Mouse (Mus musculus) left cerebral cortex, adult 2 months (tissue): ENCODE measurements at regions not wholly inside any gene's neighbourhood (a gene's known extent, or its start where the extent isn't known, plus 50 kb on each side); places are given as distances from the start of the nearest gene placed in this dataset.

Experiments
- DNase-seq, 2 experiments: peaks; one replicate each; pipeline ENCODE4 v3.0.0; 2021 to 2022; ENCODE audit warnings: low spot score in 2 of 2, mixed read lengths in 1 of 2; ENCODE audit errors: extremely low spot score in 1 of 2
- H3K27ac ChIP-seq: fragments of 200-600 bp; 2 replicates; pipeline ENCODE4 v1.8.1; 2022
- H3K4me3 ChIP-seq: fragments of 200-600 bp; 2 replicates; pipeline ENCODE4 v1.8.1; 2022
- CTCF ChIP-seq: fragments of 200-600 bp; IDR thresholded peaks from 2 replicates; pipeline ENCODE4 v1.8.1; 2022; ENCODE audit warnings: antibody characterized with exemption, mild to moderate bottlenecking, moderate library complexity
- intact Hi-C: fragments of 180-260 bp; cut with DNase I; formaldehyde crosslinking; loops from one replicate; pipeline ENCODE4 v1.15.1; 2025

GRCm38 (mm10) chr8:103400143-103400542 lies 614.7 kb upstream of the Cdh11 start:
- intact Hi-C loops = no loop called here
- no peak for TF ChIP-seq CTCF
- Histone ChIP-seq H3K4me3 (no peak overlapping the region), H3K27ac (no peak overlapping the region)
- DNase-seq = no peak

GRCm38 (mm10) chr8:103402731-103403130 lies 617.3 kb upstream of the Cdh11 start:
- H3K4me3 ChIP-seq = no peak overlapping the region
- TF ChIP-seq CTCF = no peak
- no peak for DNase-seq
- intact Hi-C loops = no loop called here
- H3K27ac ChIP-seq = no peak overlapping the region

GRCm38 (mm10) chr8:103403826-103404225 lies 618.4 kb upstream of the Cdh11 start:
- Histone ChIP-seq H3K27ac (no peak overlapping the region), H3K4me3 (no peak overlapping the region)
- intact Hi-C loops = no loop called here
- no peak for DNase-seq
- TF ChIP-seq CTCF = no peak; the same call in none of the 2 replicates

- H3K27ac ChIP-seq = no peak overlapping the region
- TF ChIP-seq CTCF = no peak
- H3K4me3 ChIP-seq = no peak overlapping the region
- no peak for DNase-seq
- intact Hi-C loops = no loop called here
Observed at GRCm38 (mm10) chr8:103405787-103406186, 620.3 kb upstream of the Cdh11 start.

GRCm38 (mm10) chr8:103406921-103407320 lies 621.5 kb upstream of the Cdh11 start:
- DNase-seq = no peak
- no peak for TF ChIP-seq CTCF
- Histone ChIP-seq H3K27ac (no peak overlapping the region), H3K4me3 (no peak overlapping the region)
- intact Hi-C loops = no loop called here

- no peak for TF ChIP-seq CTCF
- DNase-seq = no peak
- Histone ChIP-seq H3K4me3 (no peak overlapping the region), H3K27ac (no peak overlapping the region)
- intact Hi-C loops = no loop called here
Observed at GRCm38 (mm10) chr8:103407631-103408030, 622.2 kb upstream of the Cdh11 start.

GRCm38 (mm10) chr8:103408411-103408810 lies 623.0 kb upstream of the Cdh11 start:
- no peak overlapping the region for H3K4me3 ChIP-seq
- no peak for TF ChIP-seq CTCF
- DNase-seq = no peak
- no peak overlapping the region for H3K27ac ChIP-seq
- intact Hi-C loops = no loop called here

GRCm38 (mm10) chr8:103409121-103409551 lies 623.7 kb upstream of the Cdh11 start:
- Histone ChIP-seq H3K27ac (no peak overlapping the region), H3K4me3 (no peak overlapping the region)
- TF ChIP-seq CTCF = no peak
- intact Hi-C loops = no loop called here
- no peak for DNase-seq

GRCm38 (mm10) chr8:103412731-103413130 lies 627.3 kb upstream of the Cdh11 start:
- Histone ChIP-seq H3K27ac (no peak overlapping the region), H3K4me3 (no peak overlapping the region)
- intact Hi-C loops = no loop called here
- peak; percentile 14 to 16 for DNase-seq
- TF ChIP-seq CTCF = no peak

GRCm38 (mm10) chr8:103413589-103414575 lies 628.4 kb upstream of the Cdh11 start:
- intact Hi-C loops = no loop called here
- DNase-seq = no peak

GRCm38 (mm10) chr8:103422313-103422973 lies 637.0 kb upstream of the Cdh11 start:
- Histone ChIP-seq H3K4me3 (no peak overlapping the region), H3K27ac (no peak overlapping the region)
- DNase-seq = no peak
- no peak for TF ChIP-seq CTCF
- intact Hi-C loops = no loop called here

More at GRCm38 (mm10) chr8:103413589-103414575, 628.4 kb upstream of the Cdh11 start:
- no peak for TF ChIP-seq CTCF
- H3K4me3 ChIP-seq = no peak overlapping the region
- H3K27ac ChIP-seq = no peak overlapping the region

- no peak for TF ChIP-seq CTCF
- Histone ChIP-seq H3K27ac (no peak overlapping the region), H3K4me3 (no peak overlapping the region)
- intact Hi-C loops = no loop called here
- DNase-seq = no peak
Observed at GRCm38 (mm10) chr8:103425967-103426366, 640.5 kb upstream of the Cdh11 start.
